Mouse (Mus musculus): Measurements from ENCODE around the gene Glod4.

- TF ChIP-seq POLR2A (IDR thresholded peaks at IDR 0.05; ENCODE audit: insufficient read depth, low read depth, low read length), result no peak
- TF ChIP-seq CTCF (IDR thresholded peaks at IDR 0.05; ENCODE audit: insufficient read depth, low read depth, low read length), result no peak
Observed at GRCm38 (mm10) chr11:76135641-76136437, 107.7 kb downstream of the Glod4 start.

Data from olfactory bulb, adult 2 months (tissue).